Mouse (Mus musculus) hindbrain, embryonic 11.5 days (tissue): Measurements from ENCODE around the gene Dok5. TPM values are rescaled to one million over a fixed set of nuclear protein-coding genes. Genes with fewer than 3 reads are reported as not detected.

ENCODE experiments used
- ATAC-seq: fragments of 200-750 bp; cut with Nextera tagmentation; 2 replicates; pipeline ENCODE4 v1.8.0; 2017; ENCODE audit warnings: mild to moderate bottlenecking, moderate TSS enrichment, moderate library complexity; ENCODE audit not compliant: low FRiP score
- DNase-seq: peaks from one replicate; pipeline ENCODE4 v3.0.0-alpha.2; 2015; ENCODE audit warnings: low spot score
- H3K27ac ChIP-seq: fragments of 300-500 bp; sonication (generic); 2 replicates; pipeline ENCODE4 v1.5.1; 2014; ENCODE audit warnings: mild to moderate bottlenecking, low read depth, low read length
- H3K27me3 ChIP-seq: fragments of 300-500 bp; sonication (generic); 2 replicates; pipeline ENCODE4 v1.6.1; 2014; ENCODE audit warnings: mild to moderate bottlenecking, low read length, moderate library complexity, mixed read lengths; ENCODE audit not compliant: control insufficient read depth, insufficient read depth
- H3K36me3 ChIP-seq: fragments of 300-500 bp; sonication (generic); 2 replicates; pipeline ENCODE4 v1.6.1; 2014; ENCODE audit warnings: mild to moderate bottlenecking, low read length, moderate library complexity, mixed read lengths; ENCODE audit not compliant: control insufficient read depth, insufficient read depth
- H3K4me1 ChIP-seq: fragments of 300-500 bp; sonication (generic); replicated peaks from 2 replicates; pipeline ENCODE4 v1.6.1; 2014; ENCODE audit warnings: low read length, mixed read lengths; ENCODE audit not compliant: control insufficient read depth, insufficient read depth
- H3K4me2 ChIP-seq: fragments of 300-500 bp; sonication (generic); replicated peaks from 2 replicates; pipeline ENCODE4 v1.6.1; 2014; ENCODE audit warnings: mild to moderate bottlenecking, low read depth, low read length
- H3K4me3 ChIP-seq: fragments of 300-500 bp; sonication (generic); 2 replicates; pipeline ENCODE4 v1.5.1; 2014; ENCODE audit warnings: low read depth, low read length
- H3K9ac ChIP-seq: fragments of 300-500 bp; sonication (generic); 2 replicates; pipeline ENCODE4 v1.6.1; 2014; ENCODE audit warnings: low read depth, low read length
- H3K9me3 ChIP-seq: fragments of 300-500 bp; sonication (generic); 2 replicates; pipeline ENCODE4 v1.6.1; 2016; ENCODE audit warnings: low read length; ENCODE audit not compliant: control insufficient read depth
- WGBS: fragments of 180-500 bp; shearing (Covaris S2); extraction: QIAGEN DNeasy Blood & Tissue Kit; methylation state at CpG from one replicate; pipeline ENCODE4 v1.1.7; 2014; 5-methylcytosine and 5-hydroxymethylcytosine counted together
- polyA plus RNA-seq: library from polyadenylated mRNA; unstranded; fragments of >200 nt; fragmentation: Nextera tagmentation; extraction: Ambion mirVana; gene quantifications from 2 replicates; pipeline ENCODE4 v1.2.1, GENCODE M21; 2014

Dok5 gene
- polyA plus RNA-seq, 1 experiment from 2014 or later = 18.0 TPM

DNA sequence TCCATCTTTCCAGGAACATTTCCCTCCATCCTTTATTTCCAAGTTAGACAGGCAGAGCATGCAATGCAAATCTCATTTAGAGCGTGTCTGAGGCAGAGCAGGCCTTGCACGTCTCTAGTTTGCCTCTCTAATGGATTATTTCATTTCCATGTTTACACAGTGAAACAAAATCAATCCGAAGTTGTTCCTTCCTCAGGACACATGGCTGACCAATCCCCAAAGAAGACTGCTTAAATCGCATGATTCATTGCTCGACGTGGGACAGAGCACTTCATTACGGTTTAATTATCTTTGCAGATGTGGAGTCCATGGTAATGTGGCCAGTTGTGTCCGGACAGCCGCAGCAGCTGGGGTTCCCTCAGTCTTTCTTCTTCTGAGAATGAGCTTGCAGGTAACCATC lies 194.6 kb downstream of the Dok5 start:
- H3K9ac ChIP-seq = no peak overlapping the region
- ATAC-seq (no peak), DNase-seq (no peak)
- 81% methylated on average over 9 of the region's 9 CpGs for WGBS
- H3K27me3 ChIP-seq = no peaks in the 10 kb centered on the region
- H3K4me1 ChIP-seq = no peaks in the 10 kb centered on the region
- H3K36me3 ChIP-seq = no peaks in the 10 kb centered on the region
- H3K4me3 ChIP-seq = no peak overlapping the region
- H3K4me2 ChIP-seq = no peak overlapping the region
- no peaks in the 10 kb centered on the region for H3K9me3 ChIP-seq
- no peak overlapping the region for H3K27ac ChIP-seq

Other genes starting within 250 kb of the Dok5 start
- gene Pfdn4, start 235.4 kb upstream of the Dok5 start, polyA plus RNA-seq = 141 and 142 TPM in 2 replicates
- gene Cyp24a1, start 234.7 kb upstream of the Dok5 start, polyA plus RNA-seq = 0.10 and 0.14 TPM in 2 replicates
- not detected in 2 replicates for gene 4930470P17Rik, start 129.8 kb upstream of the Dok5 start, polyA plus RNA-seq